Mouse (Mus musculus) thymus, postnatal 14 days (tissue): ENCODE data around the gene Gm2897.
"Not testable (repeated sequence)": the region's sequence is repeated elsewhere in the genome, so short reads cannot be mapped to it uniquely, and the experiment has no call there.

ENCODE experiments used
- DNase-seq: peaks from one replicate; pipeline ENCODE4 v3.0.0; 2021

The Gm2897 gene

GRCm38 (mm10) chr14:3048727-3049512 lies at the start of gene Gm2897:
Gene Gm2897, plus strand, starts transcription at chr14:3049285.
- DNase-seq, result not testable (repeated sequence)

DNA sequence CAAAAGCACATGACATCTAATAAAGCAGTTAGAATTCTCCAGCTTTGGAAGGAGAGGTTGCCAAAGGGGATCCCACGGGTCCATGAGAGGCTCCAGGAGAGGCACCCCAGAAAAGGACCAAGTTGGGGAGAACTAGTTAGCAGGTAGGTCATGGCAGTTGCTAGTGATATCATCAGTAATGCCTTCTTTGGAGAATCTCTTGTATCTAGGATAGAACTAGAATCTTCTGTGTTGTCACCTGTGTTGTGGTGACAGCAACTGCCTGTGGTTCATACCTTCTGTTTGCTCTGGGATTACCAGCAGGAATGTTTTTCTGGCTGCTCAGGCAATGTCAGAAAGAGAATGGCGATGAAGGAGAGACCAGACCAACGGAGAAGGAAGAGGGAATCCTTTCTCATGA lies 19.4 kb upstream of the Gm2897 start, which contains the start of gene Gm2888:
TSS of gene Gm2888 (plus strand) at position 301 of the 400 bp plus-strand sequence.
- DNase-seq, result not testable (repeated sequence)

DNA sequence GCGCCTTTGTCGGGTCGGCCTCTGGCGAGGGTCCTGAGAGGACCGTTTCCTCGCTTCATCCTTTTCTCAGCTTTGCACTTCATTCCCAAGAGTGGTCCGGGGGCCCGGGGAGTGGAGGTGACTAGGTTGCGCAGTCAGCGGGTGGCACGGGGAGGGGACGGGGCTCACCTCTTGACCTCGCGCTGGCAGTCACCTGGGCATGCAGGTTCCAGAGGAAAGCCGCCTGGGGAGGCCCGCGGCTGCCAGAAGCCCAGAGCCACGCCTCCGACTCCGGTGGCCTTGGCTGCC lies 372 bp downstream of the Gm2897 start:
- not testable (repeated sequence) for DNase-seq

- not testable (repeated sequence) for DNase-seq
Measured at GRCm38 (mm10) chr14:3050087-3050486, 1.0 kb downstream of the Gm2897 start.

GRCm38 (mm10) chr14:3116051-3116450 lies 67.0 kb downstream of the Gm2897 start:
- DNase-seq, result peak; percentile 3
